Mouse (Mus musculus) brown adipose tissue, adult 24 weeks (tissue): ENCODE data around the gene Ncor1. TPM values are rescaled to one million over a fixed set of nuclear protein-coding genes. Genes with fewer than 3 reads are reported as not detected.
"Not testable (repeated sequence)": the region's sequence is repeated elsewhere in the genome, so short reads cannot be mapped to it uniquely, and the experiment has no call there.

Experiments used
- H3K27ac ChIP-seq: fragments of 200-500 bp; replicated peaks from 2 replicates; pipeline ENCODE4 v1.5.1; 2012; ENCODE audit warnings: low read depth, mild to moderate bottlenecking, low read length
- H3K4me1 ChIP-seq: fragments of 200-500 bp; 2 replicates; pipeline ENCODE4 v1.6.1; 2012; ENCODE audit warnings: low read length, mixed read lengths; ENCODE audit not compliant: control insufficient read depth, insufficient read depth, insufficient read length
- H3K4me3 ChIP-seq: fragments of 200-500 bp; 2 replicates; pipeline ENCODE4 v1.5.1; 2012; ENCODE audit warnings: low read depth, mild to moderate bottlenecking, low read length, moderate library complexity; ENCODE audit not compliant: insufficient read depth
- polyA plus RNA-seq: library from polyadenylated mRNA; stranded (reverse); fragments of >200 nt; gene quantifications from 2 replicates; pipeline ENCODE4 v1.2.4, GENCODE M21; 2012; ENCODE audit not compliant: missing spikeins, insufficient read depth, insufficient read length

The Ncor1 gene
- polyA plus RNA-seq, 1 experiment = 119 TPM

- H3K4me3 ChIP-seq = no peak overlapping the region
- 0 out of 2 replicates have a peak, but pooled peaks cover 2% of the 10 kb centered on the region for H3K4me1 ChIP-seq
- H3K27ac ChIP-seq = no peak overlapping the region
Measured at GRCm38 (mm10) chr11:62351948-62352347, 106.4 kb downstream of the Ncor1 start.

GRCm38 (mm10) chr11:62343002-62343401, 115.3 kb downstream of the Ncor1 start:
- Histone ChIP-seq H3K27ac (no peak overlapping the region), H3K4me3 (no peak overlapping the region), H3K4me1 (0 out of 2 replicates have a peak, but pooled peaks cover under 1% of the 10 kb centered on the region)

- no peaks in the 10 kb centered on the region for H3K4me1 ChIP-seq
- H3K27ac ChIP-seq = no peak overlapping the region
- no peak overlapping the region for H3K4me3 ChIP-seq
Measured at GRCm38 (mm10) chr11:62332228-62332627, 126.1 kb downstream of the Ncor1 start.

GRCm38 (mm10) chr11:62331141-62331540, 127.2 kb downstream of the Ncor1 start:
- H3K4me3 ChIP-seq = no peak overlapping the region
- H3K27ac ChIP-seq = no peak overlapping the region
- no peaks in the 10 kb centered on the region for H3K4me1 ChIP-seq

- Histone ChIP-seq H3K4me1 (no peaks in the 10 kb centered on the region), H3K27ac (no peak overlapping the region), H3K4me3 (no peak overlapping the region)
Measured at GRCm38 (mm10) chr11:62323659-62324058, 134.7 kb downstream of the Ncor1 start.

- no peak overlapping the region for H3K4me3 ChIP-seq
- H3K4me1 ChIP-seq = no peaks in the 10 kb centered on the region
- no peak overlapping the region for H3K27ac ChIP-seq
Measured at GRCm38 (mm10) chr11:62320097-62320496, 138.2 kb downstream of the Ncor1 start.

- H3K4me1 ChIP-seq = no peaks in the 10 kb centered on the region
- H3K4me3 ChIP-seq = no peak overlapping the region
- H3K27ac ChIP-seq = no peak overlapping the region
Measured at GRCm38 (mm10) chr11:62317746-62318145, 140.6 kb downstream of the Ncor1 start.

GRCm38 (mm10) chr11:62314984-62315383, 143.4 kb downstream of the Ncor1 start:
- Histone ChIP-seq H3K4me1 (no peaks in the 10 kb centered on the region), H3K4me3 (no peak overlapping the region), H3K27ac (no peak overlapping the region)

- Histone ChIP-seq H3K27ac (no peak overlapping the region), H3K4me3 (no peak overlapping the region), H3K4me1 (no peaks in the 10 kb centered on the region)
Measured at GRCm38 (mm10) chr11:62309296-62309695, 149.0 kb downstream of the Ncor1 start.

GRCm38 (mm10) chr11:62305866-62306265, 152.5 kb downstream of the Ncor1 start:
- Histone ChIP-seq H3K27ac (peak overlapping the region; percentile 67), H3K4me3 (no peak overlapping the region), H3K4me1 (no peaks in the 10 kb centered on the region)

GRCm38 (mm10) chr11:62298883-62299282, 159.5 kb downstream of the Ncor1 start:
- Histone ChIP-seq H3K4me3 (no peak overlapping the region), H3K27ac (no peak overlapping the region), H3K4me1 (no peaks in the 10 kb centered on the region)

- Histone ChIP-seq H3K4me1 (no peaks in the 10 kb centered on the region), H3K27ac (no peak overlapping the region), H3K4me3 (no peak overlapping the region)
Measured at GRCm38 (mm10) chr11:62294121-62294520, 164.2 kb downstream of the Ncor1 start.

- Histone ChIP-seq H3K4me1 (no peaks in the 10 kb centered on the region), H3K27ac (no peak overlapping the region), H3K4me3 (no peak overlapping the region)
Measured at GRCm38 (mm10) chr11:62287700-62288099, 170.6 kb downstream of the Ncor1 start.

- Histone ChIP-seq H3K27ac (no peak overlapping the region), H3K4me1 (no peaks in the 10 kb centered on the region), H3K4me3 (no peak overlapping the region)
Measured at GRCm38 (mm10) chr11:62285020-62285419, 173.3 kb downstream of the Ncor1 start.

- not testable (repeated sequence) for H3K4me1 ChIP-seq, H3K4me3 ChIP-seq, H3K27ac ChIP-seq
Measured at GRCm38 (mm10) chr11:62284020-62284419, 174.3 kb downstream of the Ncor1 start.

GRCm38 (mm10) chr11:62281601-62281997, 176.7 kb downstream of the Ncor1 start:
- Histone ChIP-seq H3K4me1 (no peaks in the 10 kb centered on the region), H3K27ac (peak overlapping the region; percentile 82), H3K4me3 (peak overlapping the region; percentile 96)
